In the genomic region with DNA sequence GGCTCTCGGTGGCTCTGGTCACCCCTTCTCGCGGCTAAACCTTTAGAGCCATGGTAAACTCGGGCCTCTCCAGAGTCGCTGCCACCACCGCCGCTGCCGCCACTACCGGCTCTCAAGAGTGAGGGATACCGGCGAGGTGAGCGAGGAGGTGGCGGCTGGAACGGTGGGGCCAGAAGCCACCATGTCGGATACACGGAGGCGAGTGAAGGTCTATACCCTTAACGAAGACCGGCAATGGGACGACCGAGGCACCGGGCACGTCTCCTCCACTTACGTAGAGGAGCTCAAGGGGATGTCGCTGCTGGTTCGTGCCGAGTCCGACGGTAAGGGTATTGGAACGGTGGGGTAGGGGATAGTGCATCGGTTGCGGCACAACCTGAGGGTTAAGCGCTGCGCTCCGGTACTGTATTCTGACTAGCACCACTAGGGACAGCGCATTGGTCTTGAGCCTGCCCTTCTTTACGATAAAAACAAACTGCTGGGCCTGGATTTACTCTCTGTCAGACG, we compare ENCODE assay signal across 8 mouse cellular contexts. TPM values are rescaled to one million over a fixed set of nuclear protein-coding genes. Genes with fewer than 3 reads are reported as not detected.
DNase-seq lines count a peak whose midpoint lies in the region; ATAC-seq and TF ChIP-seq lines count a peak whose summit lies in the region.

No protein-coding gene starts in this region.

- peak; percentile 77 for ATAC-seq in midbrain, embryonic 11.5 days (ENCODE audit: low FRiP score)

- H3K27me3 ChIP-seq in limb, embryonic 10.5 days (ENCODE audit: low read depth, poor library complexity, severe bottlenecking), result no peaks in the 10 kb centered on the region
- no peaks in the 10 kb centered on the region for H3K27me3 ChIP-seq in midbrain, embryonic 11.5 days (ENCODE audit: control insufficient read depth, insufficient read depth, low read length)

- peak; percentile 97 for DNase-seq in heart, adult 11 months
- DNase-seq in heart, postnatal 25 days (ENCODE audit: low spot score), result no peak
- peak; percentile 24 to 55 for DNase-seq in cerebellum, postnatal 4 days (ENCODE audit: low spot score in 2 of 2)
- peak; percentile 63 for DNase-seq in gastrocnemius, adult 2 months
- DNase-seq in induced T-regulatory cell, adult 2 months (ENCODE audit: low read depth), result peak; percentile 84
- peak; percentile 74 for DNase-seq in limb, embryonic 10.5 days (ENCODE audit: low spot score)
- DNase-seq in midbrain, embryonic 11.5 days (ENCODE audit: low spot score, missing footprints), result peak; percentile 98
- DNase-seq in skeletal muscle tissue, adult 2 months (ENCODE audit: low read depth, low spot score), result peak; percentile 41

- H3K9ac ChIP-seq in midbrain, embryonic 11.5 days (ENCODE audit: low read length), result peak overlapping the region; percentile 99

- no peaks in the 10 kb centered on the region for H3K9me3 ChIP-seq in limb, embryonic 10.5 days (replicated peaks)
- no peaks in the 10 kb centered on the region for H3K9me3 ChIP-seq in midbrain, embryonic 11.5 days (ENCODE audit: control insufficient read depth, low read length)

- peaks cover 2% of the 10 kb centered on the region; the same call in 1 of the 2 replicates for H3K36me3 ChIP-seq in limb, embryonic 10.5 days
- no peaks in the 10 kb centered on the region for H3K36me3 ChIP-seq in midbrain, embryonic 11.5 days (ENCODE audit: control insufficient read depth, insufficient read depth, low read length)

- TF ChIP-seq CTCF in gastrocnemius, adult 2 months (IDR thresholded peaks at IDR 0.05), result peak; percentile 59

- WGBS in limb, embryonic 10.5 days, result under 1% methylated on average over 38 of the region's 38 CpGs
- 0% methylated on average over 38 of the region's 38 CpGs for WGBS in midbrain, embryonic 11.5 days

- H3K4me1 ChIP-seq in limb, embryonic 10.5 days, result peaks cover 14% of the 10 kb centered on the region
- peaks cover 14% of the 10 kb centered on the region for H3K4me1 ChIP-seq in midbrain, embryonic 11.5 days (ENCODE audit: control insufficient read depth, insufficient read depth, low read length)

- H3K4me2 ChIP-seq in midbrain, embryonic 11.5 days, result peak overlapping the region; percentile 59

- peak overlapping the region; percentile 99 for H3K4me3 ChIP-seq in gastrocnemius, adult 2 months
- peak overlapping the region; percentile 95 for H3K4me3 ChIP-seq in limb, embryonic 10.5 days
- H3K4me3 ChIP-seq in midbrain, embryonic 11.5 days (ENCODE audit: low read depth, low read length), result peak overlapping the region; percentile 89

- intact Hi-C loops in heart, postnatal 25 days (cut with DNase I), result no loop called here
- intact Hi-C loops in gastrocnemius, adult 2 months (cut with DNase I), result loop anchor here (5.0 kb wide), 1 partner anchor 339 kb away; no protein-coding TSS in a partner anchor

- peak overlapping the region; percentile 97 for H3K27ac ChIP-seq in gastrocnemius, adult 2 months
- peak overlapping the region; percentile 99 for H3K27ac ChIP-seq in limb, embryonic 10.5 days
- peak overlapping the region; percentile 93 for H3K27ac ChIP-seq in midbrain, embryonic 11.5 days (ENCODE audit: low read depth, low read length)

RNA-seq across cellular contexts. Expression of gene Ppp4r3b, which starts 0.5 kb away (rescaled TPM):
- total RNA-seq in heart, postnatal 25 days (2021), result 10 to 100 TPM; 32.8 to 33.2 TPM
- total RNA-seq in gastrocnemius, adult 2 months (2021), result 10 to 100 TPM; 25.9 to 33.0 TPM
- polyA plus RNA-seq in limb, embryonic 10.5 days (2016; fragmentation: Nextera tagmentation; extraction: Ambion mirVana), result 85.4 and 99.3 TPM in 2 replicates
- 105 and 115 TPM in 2 replicates for polyA plus RNA-seq in midbrain, embryonic 11.5 days (2014; fragmentation: Nextera tagmentation; extraction: Ambion mirVana)

RNA-seq across cellular contexts. Expression of gene Pnpt1, which starts 42.6 kb away (rescaled TPM):
- 10 to 100 TPM; 29.1 to 31.8 TPM for total RNA-seq in heart, postnatal 25 days (2021)
- 10 to 100 TPM; 11.8 to 16.7 TPM for total RNA-seq in gastrocnemius, adult 2 months (2021)
- polyA plus RNA-seq in limb, embryonic 10.5 days (2016; fragmentation: Nextera tagmentation; extraction: Ambion mirVana), result 47.7 and 51.5 TPM in 2 replicates
- 38.3 and 48.3 TPM in 2 replicates for polyA plus RNA-seq in midbrain, embryonic 11.5 days (2014; fragmentation: Nextera tagmentation; extraction: Ambion mirVana)
